Mouse (Mus musculus) stomach, embryonic 16.5 days (tissue): ENCODE measurements around the gene Mif. TPM values are rescaled to one million over a fixed set of nuclear protein-coding genes. Genes with fewer than 3 reads are reported as not detected.

Source experiments
- ATAC-seq: fragments of 200-750 bp; cut with Nextera tagmentation; 2 replicates; pipeline ENCODE4 v1.8.0; 2017; ENCODE audit warnings: moderate number of reproducible peaks, moderate TSS enrichment; ENCODE audit not compliant: insufficient read depth, low FRiP score
- H3K27ac ChIP-seq: fragments of 300-500 bp; sonication (generic); 2 replicates; pipeline ENCODE4 v1.5.1; 2014; ENCODE audit warnings: low read length
- H3K27me3 ChIP-seq: fragments of 300-500 bp; sonication (generic); 2 replicates; pipeline ENCODE4 v1.6.1; 2014; ENCODE audit warnings: low read length, control low read depth, mixed read lengths; ENCODE audit not compliant: control insufficient read depth, insufficient read depth
- H3K36me3 ChIP-seq: fragments of 300-500 bp; sonication (generic); 2 replicates; pipeline ENCODE4 v1.6.1; 2014; ENCODE audit warnings: low read length; ENCODE audit not compliant: control insufficient read depth, insufficient read depth
- H3K4me1 ChIP-seq: fragments of 300-500 bp; sonication (generic); 2 replicates; pipeline ENCODE4 v1.6.1; 2014; ENCODE audit warnings: low read length, control low read depth, mixed read lengths; ENCODE audit not compliant: control insufficient read depth, insufficient read depth
- H3K4me2 ChIP-seq: fragments of 300-500 bp; sonication (generic); 2 replicates; pipeline ENCODE4 v1.6.1; 2014; ENCODE audit warnings: low read depth, low read length, mixed read lengths
- H3K4me3 ChIP-seq: fragments of 300-500 bp; sonication (generic); replicated peaks from 2 replicates; pipeline ENCODE4 v1.5.1; 2014; ENCODE audit warnings: mild to moderate bottlenecking, low read length
- H3K9ac ChIP-seq: fragments of 300-500 bp; sonication (generic); 2 replicates; pipeline ENCODE4 v1.6.1; 2014; ENCODE audit warnings: low read length
- H3K9me3 ChIP-seq: fragments of 300-500 bp; sonication (generic); replicated peaks from 2 replicates; pipeline ENCODE4 v1.6.1; 2016; ENCODE audit warnings: low read length, control low read depth; ENCODE audit not compliant: control insufficient read depth
- WGBS: fragments of 180-500 bp; shearing (Covaris S2); extraction: QIAGEN DNeasy Blood & Tissue Kit; methylation state at CpG from one replicate; pipeline ENCODE4 v1.1.7; 2014; 5-methylcytosine and 5-hydroxymethylcytosine counted together
- polyA plus RNA-seq: library from polyadenylated mRNA; unstranded; fragments of >200 nt; fragmentation: Nextera tagmentation; extraction: Ambion mirVana; gene quantifications from 2 replicates; pipeline ENCODE4 v1.2.1, GENCODE M21; 2015

Gene Mif
- polyA plus RNA-seq, 1 experiment from 2014 or later = 1,459 TPM

DNA sequence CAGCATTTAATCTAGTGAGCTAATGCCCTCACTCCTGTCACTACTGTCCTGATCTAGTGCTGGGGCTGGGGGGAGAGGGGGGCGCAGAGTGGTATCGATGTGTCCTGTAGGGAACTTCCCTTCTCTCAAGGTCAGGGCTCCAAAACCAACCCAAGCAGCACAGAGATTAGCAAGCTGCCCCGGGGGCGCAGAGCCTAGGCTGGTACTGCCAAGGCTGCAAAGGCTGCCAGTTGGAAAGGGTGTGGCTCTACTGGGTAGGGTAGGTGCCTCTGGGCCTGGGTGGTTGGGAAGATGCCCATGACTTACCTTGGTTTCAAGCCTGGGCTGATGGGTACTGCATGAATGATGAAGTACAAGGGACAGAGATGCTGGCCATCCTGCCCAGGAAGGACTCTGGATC lies 2.4 kb downstream of the Mif start:
- H3K9me3 ChIP-seq = no peaks in the 10 kb centered on the region
- 0 out of 2 replicates have a peak overlapping the region, but pooled peaks have one; percentile 6 for H3K9ac ChIP-seq
- H3K27me3 ChIP-seq = no peaks in the 10 kb centered on the region
- 86% methylated on average over 4 of the region's 4 CpGs for WGBS
- no peak overlapping the region for H3K4me2 ChIP-seq
- H3K4me3 ChIP-seq = no peak overlapping the region
- no peak for ATAC-seq
- no peak overlapping the region for H3K27ac ChIP-seq
- H3K4me1 ChIP-seq = peaks cover 18% of the 10 kb centered on the region
- no peaks in the 10 kb centered on the region for H3K36me3 ChIP-seq

GRCm38 (mm10) chr10:75856976-75857375 lies 3.1 kb downstream of the Mif start:
- 83% methylated on average over 3 of the region's 3 CpGs for WGBS
- H3K27me3 ChIP-seq = no peaks in the 10 kb centered on the region

GRCm38 (mm10) chr10:75856155-75856907 lies 3.7 kb downstream of the Mif start:
- WGBS = 76% methylated on average over 11 of the region's 11 CpGs
- H3K27me3 ChIP-seq = no peaks in the 10 kb centered on the region
- H3K4me2 ChIP-seq = no peak overlapping the region
- H3K27ac ChIP-seq = no peak overlapping the region
- no peaks in the 10 kb centered on the region for H3K36me3 ChIP-seq
- H3K9me3 ChIP-seq = no peaks in the 10 kb centered on the region
- no peak overlapping the region for H3K9ac ChIP-seq
- H3K4me1 ChIP-seq = peaks cover 18% of the 10 kb centered on the region
- no peak for ATAC-seq
- no peak overlapping the region for H3K4me3 ChIP-seq

More at GRCm38 (mm10) chr10:75856976-75857375, 3.1 kb downstream of the Mif start:
- Histone ChIP-seq H3K9ac (0 out of 2 replicates have a peak overlapping the region, but pooled peaks have one; percentile 35), H3K9me3 (no peaks in the 10 kb centered on the region), H3K4me3 (no peak overlapping the region), H3K4me2 (no peak overlapping the region), H3K27ac (no peak overlapping the region), H3K4me1 (peaks cover 18% of the 10 kb centered on the region), H3K36me3 (no peaks in the 10 kb centered on the region)
- no peak for ATAC-seq

GRCm38 (mm10) chr10:75855416-75855981 lies 4.5 kb downstream of the Mif start:
- Histone ChIP-seq H3K9ac (no peak overlapping the region), H3K4me1 (peaks cover 13% of the 10 kb centered on the region), H3K4me3 (no peak overlapping the region), H3K36me3 (no peaks in the 10 kb centered on the region), H3K27me3 (no peaks in the 10 kb centered on the region), H3K9me3 (no peaks in the 10 kb centered on the region), H3K4me2 (no peak overlapping the region), H3K27ac (no peak overlapping the region)
- no peak for ATAC-seq
- 88% methylated on average over 15 of the region's 15 CpGs for WGBS

GRCm38 (mm10) chr10:75854791-75855190 lies 5.2 kb downstream of the Mif start:
- ATAC-seq = no peak
- peaks cover 9% of the 10 kb centered on the region for H3K4me1 ChIP-seq
- H3K4me3 ChIP-seq = no peak overlapping the region
- H3K4me2 ChIP-seq = no peak overlapping the region
- 82% methylated on average over 6 of the region's 6 CpGs for WGBS
- no peaks in the 10 kb centered on the region for H3K27me3 ChIP-seq
- H3K9me3 ChIP-seq = no peaks in the 10 kb centered on the region
- H3K36me3 ChIP-seq = no peaks in the 10 kb centered on the region
- H3K27ac ChIP-seq = no peak overlapping the region
- H3K9ac ChIP-seq = no peak overlapping the region

DNA sequence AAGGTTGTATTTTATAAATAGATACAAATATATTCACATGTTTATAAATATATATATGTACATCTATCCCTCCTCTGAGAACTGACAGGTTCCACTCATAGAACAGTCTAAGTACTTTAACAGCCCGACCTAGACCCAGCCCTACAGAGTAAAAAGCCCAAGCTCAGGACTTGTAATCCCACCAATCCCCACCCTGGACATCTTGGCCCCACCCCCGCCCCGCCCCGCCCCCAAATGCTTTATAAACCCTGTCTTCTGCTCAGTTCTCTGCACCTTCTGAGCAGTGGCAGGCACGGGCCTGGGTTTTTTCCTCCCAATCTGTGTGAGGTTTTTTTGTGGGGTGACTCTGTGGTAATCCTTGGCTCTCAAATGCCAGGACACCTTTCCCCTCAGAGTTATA lies 5.9 kb downstream of the Mif start:
- peaks cover 8% of the 10 kb centered on the region for H3K4me1 ChIP-seq
- no peak overlapping the region for H3K9ac ChIP-seq
- no peak overlapping the region for H3K4me3 ChIP-seq
- 42% methylated on average over 5 of the region's 5 CpGs for WGBS
- H3K27ac ChIP-seq = no peak overlapping the region
- H3K4me2 ChIP-seq = no peak overlapping the region
- H3K36me3 ChIP-seq = no peaks in the 10 kb centered on the region
- no peaks in the 10 kb centered on the region for H3K27me3 ChIP-seq
- H3K9me3 ChIP-seq = no peaks in the 10 kb centered on the region
- no peak for ATAC-seq

DNA sequence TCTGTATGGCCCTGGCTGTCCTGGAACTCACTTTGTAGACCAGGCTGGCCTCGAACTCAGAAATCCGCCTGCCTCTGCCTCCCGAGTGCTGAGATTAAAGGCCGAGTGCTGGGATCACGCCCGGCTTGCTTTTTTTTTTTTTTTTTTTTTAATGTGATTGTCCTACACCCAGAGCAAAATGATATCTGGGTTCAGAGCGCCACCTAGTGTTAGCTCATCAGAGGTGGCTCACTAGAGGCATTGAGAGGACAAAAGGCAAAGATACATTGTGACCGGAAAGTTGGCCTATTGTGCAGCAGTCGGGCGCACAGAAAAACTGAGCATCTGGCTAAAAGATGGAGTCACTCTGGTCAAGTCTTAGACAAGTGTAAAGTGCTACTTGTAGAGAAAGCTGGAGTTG lies 6.6 kb downstream of the Mif start:
- WGBS = 23% methylated on average over 10 of the region's 10 CpGs

GRCm38 (mm10) chr10:75852539-75853125 lies 7.4 kb downstream of the Mif start:
- Histone ChIP-seq H3K4me3 (no peak overlapping the region), H3K4me2 (no peak overlapping the region), H3K9ac (no peak overlapping the region), H3K27ac (no peak overlapping the region), H3K36me3 (no peaks in the 10 kb centered on the region), H3K9me3 (no peaks in the 10 kb centered on the region), H3K27me3 (no peaks in the 10 kb centered on the region), H3K4me1 (no peaks in the 10 kb centered on the region)
- ATAC-seq = peak; percentile 18; the same call in 1 of the 2 replicates
- WGBS = 71% methylated on average over 12 of the region's 12 CpGs

More for the DNA sequence above, 6.6 kb downstream of the Mif start:
- no peak overlapping the region for H3K27ac ChIP-seq
- no peaks in the 10 kb centered on the region for H3K27me3 ChIP-seq
- H3K4me3 ChIP-seq = no peak overlapping the region
- H3K4me1 ChIP-seq = 0 out of 2 replicates have a peak, but pooled peaks cover 2% of the 10 kb centered on the region
- peak; percentile 54; the same call in 1 of the 2 replicates for ATAC-seq
- H3K9me3 ChIP-seq = no peaks in the 10 kb centered on the region
- H3K36me3 ChIP-seq = no peaks in the 10 kb centered on the region
- no peak overlapping the region for H3K4me2 ChIP-seq
- no peak overlapping the region for H3K9ac ChIP-seq

GRCm38 (mm10) chr10:75851681-75852080 lies 8.4 kb downstream of the Mif start:
- Histone ChIP-seq H3K4me1 (no peaks in the 10 kb centered on the region), H3K4me2 (no peak overlapping the region), H3K9me3 (no peaks in the 10 kb centered on the region), H3K36me3 (no peaks in the 10 kb centered on the region), H3K27ac (no peak overlapping the region), H3K9ac (no peak overlapping the region), H3K4me3 (no peak overlapping the region), H3K27me3 (no peaks in the 10 kb centered on the region)
- WGBS = 57% methylated on average over 3 of the region's 3 CpGs
- no peak for ATAC-seq
